Comparison of ENCODE assay signal across 9 mouse cellular contexts in genomic region chr5:96881118-96881517, GRCm38 (mm10).
DNase-seq lines count a peak whose midpoint lies in the region; ATAC-seq lines count a peak whose summit lies in the region.
"Had no signal": no experiment of that assay in that cellular context is flagged by ENCODE, and none has a peak within 500 bp of the region (broad histone marks: within the 10 kb centered on the region; RNA-seq: fewer than 3 reads in every experiment).

No protein-coding gene starts in this region.

- no peaks in the 10 kb centered on the region for H3K36me3 ChIP-seq in hindbrain, embryonic 16.5 days (ENCODE audit: control insufficient read depth, insufficient read depth, low read length)
- H3K36me3 ChIP-seq in hindbrain, embryonic 13.5 days, result no peaks in the 10 kb centered on the region
- no peaks in the 10 kb centered on the region for H3K36me3 ChIP-seq in intestine, embryonic 16.5 days (ENCODE audit: control insufficient read depth, insufficient read depth, low read length)
- H3K36me3 ChIP-seq in neural tube, embryonic 15.5 days, result no peaks in the 10 kb centered on the region
- H3K36me3 ChIP-seq: embryonic facial prominence, embryonic 15.5 days had no signal

- H3K4me3 ChIP-seq in hindbrain, embryonic 16.5 days (ENCODE audit: low read length), result no peak overlapping the region
- H3K4me3 ChIP-seq in hindbrain, embryonic 13.5 days, result no peak overlapping the region
- no peak overlapping the region for H3K4me3 ChIP-seq in intestine, embryonic 16.5 days (ENCODE audit: low read length)
- no peak overlapping the region for H3K4me3 ChIP-seq in neural tube, embryonic 15.5 days (replicated peaks)
- H3K4me3 ChIP-seq: embryonic facial prominence, embryonic 15.5 days had no signal

- no peaks in the 10 kb centered on the region for H3K4me1 ChIP-seq in hindbrain, embryonic 16.5 days (ENCODE audit: control insufficient read depth, insufficient read depth, low read depth, low read length)
- H3K4me1 ChIP-seq in hindbrain, embryonic 13.5 days (replicated peaks), result no peaks in the 10 kb centered on the region
- H3K4me1 ChIP-seq in intestine, embryonic 16.5 days (ENCODE audit: control insufficient read depth, insufficient read depth, low read length), result no peaks in the 10 kb centered on the region
- no peaks in the 10 kb centered on the region for H3K4me1 ChIP-seq in neural tube, embryonic 15.5 days
- H3K4me1 ChIP-seq: embryonic facial prominence, embryonic 15.5 days had no signal

- no peaks in the 10 kb centered on the region for H3K27me3 ChIP-seq in hindbrain, embryonic 16.5 days (replicated peaks; ENCODE audit: control insufficient read depth, insufficient read depth, low read length)
- H3K27me3 ChIP-seq in hindbrain, embryonic 13.5 days, result no peaks in the 10 kb centered on the region
- no peaks in the 10 kb centered on the region for H3K27me3 ChIP-seq in intestine, embryonic 16.5 days (replicated peaks; ENCODE audit: control insufficient read depth, insufficient read depth, low read length)
- no peaks in the 10 kb centered on the region for H3K27me3 ChIP-seq in neural tube, embryonic 15.5 days (replicated peaks)
- H3K27me3 ChIP-seq: embryonic facial prominence, embryonic 15.5 days had no signal

- H3K4me2 ChIP-seq in hindbrain, embryonic 16.5 days (ENCODE audit: low read length), result no peak overlapping the region
- no peak overlapping the region for H3K4me2 ChIP-seq in hindbrain, embryonic 13.5 days
- no peak overlapping the region for H3K4me2 ChIP-seq in intestine, embryonic 16.5 days (ENCODE audit: low read depth, low read length)
- no peak overlapping the region for H3K4me2 ChIP-seq in neural tube, embryonic 15.5 days
- H3K4me2 ChIP-seq: embryonic facial prominence, embryonic 15.5 days had no signal

- DNase-seq in ovary, postnatal 36 days (ENCODE audit: low spot score), result peak; percentile 57
- no peak for DNase-seq in ovary, postnatal 10 days (ENCODE audit: low spot score)
- no peak for DNase-seq in spleen, adult 18-20 months

- no peak overlapping the region for H3K27ac ChIP-seq in hindbrain, embryonic 16.5 days (ENCODE audit: low read depth, low read length)
- no peak overlapping the region for H3K27ac ChIP-seq in hindbrain, embryonic 13.5 days
- no peak overlapping the region for H3K27ac ChIP-seq in intestine, embryonic 16.5 days (ENCODE audit: low read length)
- H3K27ac ChIP-seq in neural tube, embryonic 15.5 days (replicated peaks), result no peak overlapping the region
- H3K27ac ChIP-seq: embryonic facial prominence, embryonic 15.5 days had no signal

- no peak overlapping the region for H3K9ac ChIP-seq in hindbrain, embryonic 16.5 days (ENCODE audit: low read depth, low read length)
- no peak overlapping the region for H3K9ac ChIP-seq in hindbrain, embryonic 13.5 days
- no peak overlapping the region for H3K9ac ChIP-seq in intestine, embryonic 16.5 days (ENCODE audit: low read depth, low read length)
- no peak overlapping the region for H3K9ac ChIP-seq in neural tube, embryonic 15.5 days (replicated peaks)
- H3K9ac ChIP-seq: embryonic facial prominence, embryonic 15.5 days had no signal

- H3K9me3 ChIP-seq in hindbrain, embryonic 16.5 days (ENCODE audit: control insufficient read depth, low read length), result peaks cover 3% of the 10 kb centered on the region; the same call in 1 of the 2 replicates
- no peaks in the 10 kb centered on the region for H3K9me3 ChIP-seq in hindbrain, embryonic 13.5 days
- H3K9me3 ChIP-seq in intestine, embryonic 16.5 days (ENCODE audit: control insufficient read depth, low read length), result no peaks in the 10 kb centered on the region
- H3K9me3 ChIP-seq in neural tube, embryonic 15.5 days (replicated peaks), result no peaks in the 10 kb centered on the region

- WGBS in hindbrain, embryonic 16.5 days, result 78% methylated on average over 3 of the region's 3 CpGs
- 88% methylated on average over 3 of the region's 3 CpGs for WGBS in hindbrain, embryonic 13.5 days
- WGBS in intestine, embryonic 16.5 days, result 61% methylated on average over 3 of the region's 3 CpGs
- 65% methylated on average over 3 of the region's 3 CpGs for WGBS in neural tube, embryonic 15.5 days

- peak; percentile 72; the same call in 1 of the 2 replicates for ATAC-seq in hindbrain, embryonic 16.5 days
- ATAC-seq in hindbrain, embryonic 13.5 days (ENCODE audit: low FRiP score), result no peak
- ATAC-seq in intestine, embryonic 16.5 days, result peak; percentile 70
- no peak for ATAC-seq in neural tube, embryonic 15.5 days (ENCODE audit: low FRiP score)
- ATAC-seq in inflammation-experienced regulatory T-cells, adult 6 months, result no peak

Comparison
In these comparisons a context has a peak if more than half of its experiments do, and no peak if none do; other contexts are left out.
1. ATAC-seq: peak in hindbrain, embryonic 16.5 days (single experiment) and intestine, embryonic 16.5 days (single experiment); none in hindbrain, embryonic 13.5 days (single experiment), neural tube, embryonic 15.5 days (single experiment) and inflammation-experienced regulatory T-cells, adult 6 months (single experiment).